Mouse (Mus musculus) heart, adult 9 months (tissue): ENCODE measurements around the gene Cdcp1.

Source experiments
- DNase-seq, 2 experiments: peaks; one replicate each; pipeline ENCODE4 v3.0.0; 2022; ENCODE audit warnings: low spot score in 2 of 2

The Cdcp1 gene

DNA sequence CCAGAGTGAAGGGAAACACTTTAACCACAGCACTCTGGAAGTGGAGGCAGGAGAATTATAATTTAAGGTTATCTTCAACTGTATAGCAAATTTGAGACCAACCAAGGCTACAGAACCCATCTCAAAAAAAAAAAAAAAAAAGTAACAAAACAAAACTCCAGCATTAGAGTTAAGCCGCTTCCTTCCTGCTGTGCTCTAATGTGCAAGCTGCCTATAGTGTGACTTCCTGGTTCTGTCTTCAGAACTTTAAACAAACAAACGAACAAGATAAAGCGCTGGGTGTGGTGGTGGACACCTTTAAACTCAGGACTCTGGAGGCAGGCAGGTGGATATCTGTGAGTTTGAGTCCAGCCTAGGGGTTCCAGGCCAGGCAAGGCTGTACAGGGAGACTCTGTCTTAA is 63.8 kb downstream of the Cdcp1 start:
- no peak for DNase-seq

GRCm38 (mm10) chr9:123151561-123151960 is 64.3 kb downstream of the Cdcp1 start:
- DNase-seq: peak in 1 of 2 experiments; percentile 34

- DNase-seq: peak; percentile 76 to 81
Observed at GRCm38 (mm10) chr9:123150241-123151020, 65.4 kb downstream of the Cdcp1 start, which contains the start of gene Clec3b. Gene Clec3b, plus strand, starts transcription at chr9:123150946.

DNA sequence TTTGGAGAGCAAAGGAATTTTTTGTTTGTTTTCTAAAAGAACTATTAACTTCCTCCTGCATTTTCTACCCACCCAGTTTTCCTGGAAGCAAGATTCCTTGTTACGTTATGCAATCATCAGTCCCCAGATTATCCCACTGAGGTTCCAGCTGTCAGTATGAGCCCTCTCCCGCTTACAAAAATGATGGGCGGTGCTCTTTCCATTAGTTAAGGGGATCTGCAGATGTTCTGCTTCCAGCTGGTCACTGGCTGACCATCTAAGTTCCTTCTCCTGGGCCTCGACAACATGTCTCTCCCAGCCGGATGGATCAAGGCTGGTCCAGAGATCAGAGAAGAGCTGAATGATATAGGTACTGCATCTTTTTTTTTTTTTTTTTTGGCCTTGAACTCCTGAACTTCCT is 67.4 kb downstream of the Cdcp1 start:
- DNase-seq: peak; percentile 85 to 91

GRCm38 (mm10) chr9:123139887-123140614 is 75.8 kb downstream of the Cdcp1 start:
- no peak for DNase-seq

- peak; percentile 86 for DNase-seq
Observed at GRCm38 (mm10) chr9:123138891-123139474, 76.9 kb downstream of the Cdcp1 start.

GRCm38 (mm10) chr9:123136953-123137682 is 78.7 kb downstream of the Cdcp1 start:
- DNase-seq: peak in 1 of 2 experiments; percentile 52

DNA sequence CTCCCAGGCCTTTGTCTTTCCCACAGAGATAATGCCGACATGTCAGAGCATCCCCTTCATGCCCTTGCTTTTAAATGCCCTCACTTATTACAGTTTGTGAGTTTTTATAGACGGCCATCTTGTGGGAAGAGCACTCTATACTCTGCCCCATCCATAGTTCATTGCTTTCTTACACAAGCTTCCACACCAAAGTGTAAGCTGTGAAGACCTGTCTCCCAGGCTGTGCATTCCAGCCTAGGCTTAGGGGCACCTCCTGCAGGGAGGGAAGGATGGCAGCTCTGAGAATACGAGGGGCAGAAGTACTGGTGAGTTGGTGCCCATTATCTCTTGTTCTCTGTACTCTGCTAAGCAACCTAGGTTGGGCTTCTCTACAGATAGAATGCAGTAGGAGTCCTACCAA is 82.8 kb downstream of the Cdcp1 start:
- no peak for DNase-seq

- no peak for DNase-seq
Observed at GRCm38 (mm10) chr9:123127663-123128062, 88.2 kb downstream of the Cdcp1 start.

GRCm38 (mm10) chr9:123124413-123124981 is 91.3 kb downstream of the Cdcp1 start:
- no peak for DNase-seq

DNA sequence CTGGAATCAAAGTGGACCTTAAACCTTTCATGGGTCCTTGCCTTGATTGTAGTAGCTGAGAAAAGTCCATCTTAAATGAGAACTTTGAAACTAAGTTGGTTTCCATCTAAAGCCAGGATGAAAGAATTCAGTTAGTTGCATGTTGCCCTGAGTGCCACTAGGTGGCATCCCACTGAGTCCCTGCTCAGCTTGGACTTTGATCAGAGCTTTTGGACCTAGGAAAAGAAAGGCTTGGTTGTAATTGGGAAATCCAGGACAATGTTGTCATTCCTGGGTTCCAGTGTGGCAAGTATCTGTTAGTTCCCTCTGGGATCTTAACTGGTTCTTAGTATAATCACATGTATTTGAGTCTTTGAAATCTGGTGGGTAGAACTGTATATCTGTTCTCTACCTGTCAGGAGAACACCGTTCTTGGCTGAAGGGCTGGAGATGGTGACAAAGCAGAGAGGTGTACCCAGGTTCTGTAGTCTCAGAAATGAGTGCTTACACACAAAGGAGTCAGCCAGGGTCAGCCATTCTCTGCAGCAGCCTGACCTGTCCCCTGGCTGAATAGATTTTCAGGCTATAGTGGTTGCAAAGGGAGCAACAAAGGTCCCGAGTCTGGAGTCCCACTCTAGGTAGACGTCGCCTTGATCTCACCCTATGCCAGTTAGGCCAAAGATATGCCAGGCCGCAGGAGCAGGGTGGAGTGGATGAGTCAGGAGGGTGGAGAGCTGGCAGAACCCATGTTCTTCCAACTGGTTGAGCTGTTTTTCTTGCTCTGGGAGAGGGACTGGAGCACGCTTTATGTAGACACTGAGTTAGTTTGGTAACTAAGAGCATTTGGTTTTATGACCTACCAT is 92.0 kb downstream of the Cdcp1 start:
- peak; percentile 11 to 23 for DNase-seq

DNA sequence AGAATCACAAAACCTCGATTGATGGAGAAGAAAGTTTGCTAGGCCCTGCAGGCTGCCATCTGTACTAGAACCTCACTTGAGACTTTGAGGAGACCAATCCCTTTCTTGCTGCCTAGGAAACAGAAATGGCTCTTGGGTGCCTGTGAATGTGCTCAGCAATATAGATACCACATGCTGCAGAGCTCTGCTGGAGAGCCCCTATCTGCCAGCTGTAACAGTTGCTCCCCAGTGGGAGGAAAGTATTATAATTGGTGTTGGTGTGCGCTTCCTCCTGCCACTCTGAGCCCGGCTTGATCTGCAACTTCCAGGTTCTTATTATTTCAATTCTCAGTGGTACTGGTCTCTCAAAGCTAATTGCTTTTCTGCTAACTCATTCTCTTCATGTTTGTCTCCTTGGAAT is 92.8 kb downstream of the Cdcp1 start:
- no peak for DNase-seq
